Mouse (Mus musculus) lung, postnatal 0 days (tissue): Measurements from ENCODE around the gene Mmp11. TPM values are rescaled to one million over a fixed set of nuclear protein-coding genes. Genes with fewer than 3 reads are reported as not detected.

Source experiments
- ATAC-seq: fragments of 200-750 bp; cut with Nextera tagmentation; 2 replicates; pipeline ENCODE4 v1.8.0; 2017; ENCODE audit warnings: moderate library complexity
- DNase-seq: peaks from one replicate; pipeline ENCODE4 v3.0.0-alpha.2; 2016; ENCODE audit warnings: low spot score
- H3K27ac ChIP-seq: fragments of 300-500 bp; sonication (generic); 2 replicates; pipeline ENCODE4 v1.5.1; 2014; ENCODE audit warnings: antibody characterized with exemption, mild to moderate bottlenecking, low read length, mixed read lengths
- H3K27me3 ChIP-seq: fragments of 300-500 bp; sonication (generic); replicated peaks from 2 replicates; pipeline ENCODE4 v1.6.1; 2014; ENCODE audit warnings: low read length, mixed read lengths; ENCODE audit not compliant: insufficient read depth
- H3K36me3 ChIP-seq: fragments of 300-500 bp; sonication (generic); 2 replicates; pipeline ENCODE4 v1.6.1; 2014; ENCODE audit warnings: low read length, mixed read lengths; ENCODE audit not compliant: insufficient read depth
- H3K4me1 ChIP-seq: fragments of 300-500 bp; sonication (generic); 2 replicates; pipeline ENCODE4 v1.6.1; 2014; ENCODE audit warnings: antibody characterized with exemption, low read depth, low read length, mixed read lengths; ENCODE audit not compliant: insufficient read depth
- H3K4me2 ChIP-seq: fragments of 300-500 bp; sonication (generic); replicated peaks from 2 replicates; pipeline ENCODE4 v1.6.1; 2014; ENCODE audit warnings: low read depth, mild to moderate bottlenecking, low read length, moderate library complexity, mixed read lengths
- H3K4me3 ChIP-seq: fragments of 300-500 bp; sonication (generic); 2 replicates; pipeline ENCODE4 v1.5.1; 2014; ENCODE audit warnings: low read depth, low read length
- H3K9ac ChIP-seq: fragments of 300-500 bp; sonication (generic); replicated peaks from 2 replicates; pipeline ENCODE4 v1.6.1; 2014; ENCODE audit warnings: low read depth, mild to moderate bottlenecking
- H3K9me3 ChIP-seq: fragments of 300-500 bp; sonication (generic); 2 replicates; pipeline ENCODE4 v1.6.1; 2016; ENCODE audit warnings: low read length, mixed read lengths
- CTCF ChIP-seq: IDR thresholded peaks from 2 replicates; pipeline ENCODE4 v1.5.1; 2016; ENCODE audit warnings: antibody characterized with exemption, mild to moderate bottlenecking
- EP300 ChIP-seq: IDR thresholded peaks from 2 replicates; pipeline ENCODE4 v1.6.1; 2016; ENCODE audit warnings: antibody characterized with exemption, mild to moderate bottlenecking, control low read depth
- WGBS: fragments of 180-500 bp; shearing (Covaris S2); extraction: QIAGEN DNeasy Blood & Tissue Kit; methylation state at CpG from one replicate; pipeline ENCODE4 v1.1.7; 2014; 5-methylcytosine and 5-hydroxymethylcytosine counted together
- polyA plus RNA-seq: library from polyadenylated mRNA; unstranded; fragments of >200 nt; fragmentation: Nextera tagmentation; extraction: Ambion mirVana; gene quantifications from 2 replicates; pipeline ENCODE4 v1.2.1, GENCODE M21; 2015

Gene Mmp11
- polyA plus RNA-seq, 1 experiment from 2014 or later = 118 TPM

- 3% methylated on average over 37 of the region's 44 CpGs for WGBS
- peak; percentile 69 for ATAC-seq
Observed at GRCm38 (mm10) chr10:75932081-75932678, 4.1 kb downstream of the Mmp11 start.

GRCm38 (mm10) chr10:75931311-75931710 is 5.0 kb downstream of the Mmp11 start:
- Histone ChIP-seq H3K27me3 (0 out of 2 replicates have a peak, but pooled peaks cover 5% of the 10 kb centered on the region), H3K4me2 (peak overlapping the region; percentile 94), H3K4me3 (peak overlapping the region; percentile 21; the same call in 1 of the 2 replicates), H3K9me3 (no peaks in the 10 kb centered on the region), H3K9ac (no peak overlapping the region), H3K4me1 (peaks cover 12% of the 10 kb centered on the region; the same call in 1 of the 2 replicates), H3K36me3 (0 out of 2 replicates have a peak, but pooled peaks cover 5% of the 10 kb centered on the region), H3K27ac (peak overlapping the region; percentile 62; the same call in 1 of the 2 replicates)
- no peak for ATAC-seq
- WGBS = 24% methylated on average over 7 of the region's 7 CpGs
- TF ChIP-seq EP300 = no peak
- TF ChIP-seq CTCF = no peak
- DNase-seq = no peak

More at GRCm38 (mm10) chr10:75932081-75932678, 4.1 kb downstream of the Mmp11 start:
- Histone ChIP-seq H3K4me2 (peak overlapping the region; percentile 94), H3K36me3 (0 out of 2 replicates have a peak, but pooled peaks cover 5% of the 10 kb centered on the region), H3K9me3 (no peaks in the 10 kb centered on the region), H3K27ac (peak overlapping the region; percentile 75), H3K4me1 (peaks cover 12% of the 10 kb centered on the region; the same call in 1 of the 2 replicates), H3K4me3 (peak overlapping the region; percentile 50), H3K27me3 (0 out of 2 replicates have a peak, but pooled peaks cover 5% of the 10 kb centered on the region), H3K9ac (peak overlapping the region; percentile 52)
- TF ChIP-seq CTCF (no peak), EP300 (no peak)
- peak; percentile 69 for DNase-seq

- peak overlapping the region; percentile 62; the same call in 1 of the 2 replicates for H3K27ac ChIP-seq
- peak; percentile 86 for ATAC-seq
Observed at GRCm38 (mm10) chr10:75930304-75930703, 6.0 kb downstream of the Mmp11 start.

GRCm38 (mm10) chr10:75926396-75926795 is 9.9 kb downstream of the Mmp11 start:
- H3K36me3 ChIP-seq = 0 out of 2 replicates have a peak, but pooled peaks cover 5% of the 10 kb centered on the region
- no peaks in the 10 kb centered on the region for H3K9me3 ChIP-seq
- no peak overlapping the region for H3K4me3 ChIP-seq
- 66% methylated on average over 13 of the region's 13 CpGs for WGBS
- no peak overlapping the region for H3K4me2 ChIP-seq
- ATAC-seq (no peak), DNase-seq (no peak)
- no peak overlapping the region for H3K27ac ChIP-seq
- TF ChIP-seq EP300 (no peak), CTCF (no peak)
- no peak overlapping the region for H3K9ac ChIP-seq
- H3K27me3 ChIP-seq = 0 out of 2 replicates have a peak, but pooled peaks cover under 1% of the 10 kb centered on the region
- peaks cover 5% of the 10 kb centered on the region; the same call in 1 of the 2 replicates for H3K4me1 ChIP-seq

More at GRCm38 (mm10) chr10:75930304-75930703, 6.0 kb downstream of the Mmp11 start:
- Histone ChIP-seq H3K27me3 (0 out of 2 replicates have a peak, but pooled peaks cover 5% of the 10 kb centered on the region), H3K4me3 (no peak overlapping the region), H3K4me1 (peaks cover 12% of the 10 kb centered on the region; the same call in 1 of the 2 replicates), H3K36me3 (0 out of 2 replicates have a peak, but pooled peaks cover 5% of the 10 kb centered on the region), H3K9me3 (no peaks in the 10 kb centered on the region), H3K4me2 (peak overlapping the region; percentile 94), H3K9ac (no peak overlapping the region)
- peak; percentile 88 for DNase-seq
- 10% methylated on average over 6 of the region's 6 CpGs for WGBS
- peak; percentile 73 for TF ChIP-seq EP300
- no peak for TF ChIP-seq CTCF

- WGBS = 54% methylated on average over 2 of the region's 2 CpGs
- TF ChIP-seq CTCF = peak; percentile 60
- no peak for TF ChIP-seq EP300
- DNase-seq (no peak), ATAC-seq (no peak)
- no peaks in the 10 kb centered on the region for H3K9me3 ChIP-seq
- H3K4me2 ChIP-seq = no peak overlapping the region
- no peak overlapping the region for H3K9ac ChIP-seq
- H3K27me3 ChIP-seq = no peaks in the 10 kb centered on the region
- 0 out of 2 replicates have a peak, but pooled peaks cover 5% of the 10 kb centered on the region for H3K36me3 ChIP-seq
- no peak overlapping the region for H3K27ac ChIP-seq
- H3K4me1 ChIP-seq = peaks cover 12% of the 10 kb centered on the region; the same call in 1 of the 2 replicates
- no peak overlapping the region for H3K4me3 ChIP-seq
Observed at GRCm38 (mm10) chr10:75924324-75924723, 12.0 kb downstream of the Mmp11 start.
